Mouse (Mus musculus) megakaryocyte progenitor cell, adult 5-6 weeks (primary cell): ENCODE measurements around the gene Tas1r1. TPM values are rescaled to one million over a fixed set of nuclear protein-coding genes. Genes with fewer than 3 reads are reported as not detected.

Experiments
- ATAC-seq: replicated peaks from 2 replicates; pipeline ENCODE4 v1.8.0; 2016; ENCODE audit warnings: mild to moderate bottlenecking, moderate TSS enrichment, inconsistent platforms; ENCODE audit not compliant: poor library complexity
- total RNA-seq, 2 experiments: library from RNA; stranded (forward) in 1 of 2; stranded (reverse) in 1 of 2; fragments of 157-497, 149-512 nt in 1 of 2; fragments of 200-1000 nt in 1 of 2; gene quantifications; 2 replicates each; pipeline versions ENCODE4 v1.2.3 to v1.2.4; 2015 to 2017

The Tas1r1 gene
- total RNA-seq (2015) (0.71 and 0.91 TPM in 2 replicates), total RNA-seq (2017) (1.2 and 3.2 TPM in 2 replicates)

- ATAC-seq: peak; percentile 33
These were observed at the start of gene Tas1r1 for GRCm38 (mm10) chr4:152038225-152038984. Gene Tas1r1, minus strand, starts transcription at chr4:152038568.

GRCm38 (mm10) chr4:152088133-152088532 is 49.8 kb upstream of the Tas1r1 start:
- peak; percentile 13; the same call in 1 of the 2 replicates for ATAC-seq

GRCm38 (mm10) chr4:152087211-152088081 is 49.1 kb upstream of the Tas1r1 start:
- peak; percentile 75 for ATAC-seq

- peak; percentile 32 for ATAC-seq
These were observed 48.3 kb upstream of the Tas1r1 start for GRCm38 (mm10) chr4:152086505-152087210.

GRCm38 (mm10) chr4:152084616-152085015 is 46.2 kb upstream of the Tas1r1 start:
- ATAC-seq: no peak

GRCm38 (mm10) chr4:152083611-152084220 is 45.3 kb upstream of the Tas1r1 start:
- ATAC-seq: no peak

- ATAC-seq: no peak
These were observed 41.6 kb upstream of the Tas1r1 start for GRCm38 (mm10) chr4:152079931-152080330.

- ATAC-seq: no peak
These were observed 40.9 kb upstream of the Tas1r1 start for GRCm38 (mm10) chr4:152079261-152079660.

GRCm38 (mm10) chr4:152078105-152078530 is 39.8 kb upstream of the Tas1r1 start:
- ATAC-seq: peak; percentile 73

- no peak for ATAC-seq
These were observed 38.8 kb upstream of the Tas1r1 start for GRCm38 (mm10) chr4:152077191-152077590.

GRCm38 (mm10) chr4:152074548-152074947 is 36.2 kb upstream of the Tas1r1 start:
- no peak for ATAC-seq

- no peak; the same call in 1 of the 2 replicates for ATAC-seq
These were observed 35.3 kb upstream of the Tas1r1 start for GRCm38 (mm10) chr4:152073715-152074114.

GRCm38 (mm10) chr4:152072655-152073054 is 34.3 kb upstream of the Tas1r1 start:
- ATAC-seq: peak; percentile 13; the same call in 1 of the 2 replicates

- peak; percentile 71 for ATAC-seq
These were observed 33.8 kb upstream of the Tas1r1 start, which contains the start of gene Plekhg5 for GRCm38 (mm10) chr4:152072121-152072601. Gene Plekhg5, plus strand, starts transcription at chr4:152072498.

- ATAC-seq: 0 out of 2 replicates have a peak, but pooled peaks have one; percentile 24
These were observed 32.4 kb upstream of the Tas1r1 start for GRCm38 (mm10) chr4:152070494-152071396.

GRCm38 (mm10) chr4:152069245-152069644 is 30.9 kb upstream of the Tas1r1 start:
- ATAC-seq: no peak

- ATAC-seq: no peak
These were observed 29.9 kb upstream of the Tas1r1 start for GRCm38 (mm10) chr4:152068166-152068724.

GRCm38 (mm10) chr4:152067280-152067679 is 28.9 kb upstream of the Tas1r1 start:
- ATAC-seq: no peak
